Mouse (Mus musculus): ENCODE measurements around the gene Numa1. TPM values are rescaled to one million over a fixed set of nuclear protein-coding genes. Genes with fewer than 3 reads are reported as not detected.
"Not testable (repeated sequence)": the region's sequence is repeated elsewhere in the genome, so short reads cannot be mapped to it uniquely, and the experiment has no call there.

Gene Numa1
- polyA plus RNA-seq, 1 experiment from 2014 or later: 134 TPM

- no peak overlapping the region for H3K4me2 ChIP-seq
- peaks cover 15% of the 10 kb centered on the region; the same call in 1 of the 2 replicates for H3K36me3 ChIP-seq
- H3K27ac ChIP-seq: no peak overlapping the region
- no peaks in the 10 kb centered on the region for H3K27me3 ChIP-seq
- H3K9ac ChIP-seq (replicated peaks): no peak overlapping the region
- H3K9me3 ChIP-seq: no peaks in the 10 kb centered on the region
- H3K4me1 ChIP-seq (replicated peaks): peaks cover 11% of the 10 kb centered on the region; the same call in 1 of the 2 replicates
- WGBS: 98% methylated on average over 4 of the region's 4 CpGs
- no peak overlapping the region for H3K4me3 ChIP-seq (replicated peaks)
- no peak for ATAC-seq (ENCODE audit: insufficient number of reproducible peaks, insufficient read depth, low FRiP score, low TSS enrichment, low read depth)
These were observed 3.7 kb downstream of the Numa1 start for GRCm38 (mm10) chr7:101937569-101937968.

- ATAC-seq (ENCODE audit: insufficient number of reproducible peaks, insufficient read depth, low FRiP score, low TSS enrichment, low read depth): no peak
- no peak overlapping the region for H3K27ac ChIP-seq
- H3K4me2 ChIP-seq: no peak overlapping the region
- H3K27me3 ChIP-seq: no peaks in the 10 kb centered on the region
- no peak overlapping the region for H3K4me3 ChIP-seq (replicated peaks)
- 82% methylated on average over 2 of the region's 2 CpGs for WGBS
- H3K9me3 ChIP-seq: no peaks in the 10 kb centered on the region
- no peak overlapping the region for H3K9ac ChIP-seq (replicated peaks)
- peaks cover 15% of the 10 kb centered on the region; the same call in 1 of the 2 replicates for H3K36me3 ChIP-seq
- peaks cover 8% of the 10 kb centered on the region; the same call in 1 of the 2 replicates for H3K4me1 ChIP-seq (replicated peaks)
These were observed 4.4 kb downstream of the Numa1 start for GRCm38 (mm10) chr7:101938348-101938747.

- no peak for ATAC-seq (ENCODE audit: insufficient number of reproducible peaks, insufficient read depth, low FRiP score, low TSS enrichment, low read depth)
- 92% methylated on average over 4 of the region's 4 CpGs for WGBS
- Histone ChIP-seq H3K4me3 (replicated peaks) (no peak overlapping the region), H3K4me1 (replicated peaks) (peaks cover 4% of the 10 kb centered on the region; the same call in 1 of the 2 replicates), H3K4me2 (no peak overlapping the region), H3K27ac (no peak overlapping the region), H3K36me3 (peaks cover 15% of the 10 kb centered on the region; the same call in 1 of the 2 replicates), H3K27me3 (no peaks in the 10 kb centered on the region), H3K9ac (replicated peaks) (no peak overlapping the region), H3K9me3 (no peaks in the 10 kb centered on the region)
These were observed 5.8 kb downstream of the Numa1 start for GRCm38 (mm10) chr7:101939758-101940157.

GRCm38 (mm10) chr7:101949008-101949407, 15.1 kb downstream of the Numa1 start:
- ATAC-seq (ENCODE audit: insufficient number of reproducible peaks, insufficient read depth, low FRiP score, low TSS enrichment, low read depth); H3K27me3 ChIP-seq; H3K9ac ChIP-seq (replicated peaks); H3K4me2 ChIP-seq; H3K36me3 ChIP-seq; H3K4me3 ChIP-seq (replicated peaks); H3K9me3 ChIP-seq; H3K27ac ChIP-seq; H3K4me1 ChIP-seq (replicated peaks): not testable (repeated sequence)
- WGBS: 87% methylated on average over 5 of the region's 5 CpGs

GRCm38 (mm10) chr7:101951648-101952047, 17.7 kb downstream of the Numa1 start:
- no peaks in the 10 kb centered on the region for H3K36me3 ChIP-seq
- no peaks in the 10 kb centered on the region for H3K4me1 ChIP-seq (replicated peaks)
- no peaks in the 10 kb centered on the region for H3K27me3 ChIP-seq
- 96% methylated on average over 1 of the region's 1 CpGs for whole genome bisulfite sequencing
- H3K4me2 ChIP-seq: no peak overlapping the region
- no peak overlapping the region for H3K27ac ChIP-seq
- ATAC-seq (ENCODE audit: insufficient number of reproducible peaks, insufficient read depth, low FRiP score, low TSS enrichment, low read depth): no peak
- no peaks in the 10 kb centered on the region for H3K9me3 ChIP-seq
- H3K9ac ChIP-seq (replicated peaks): no peak overlapping the region
- no peak overlapping the region for H3K4me3 ChIP-seq (replicated peaks)

GRCm38 (mm10) chr7:101952098-101952497, 18.2 kb downstream of the Numa1 start:
- Histone ChIP-seq H3K9me3 (no peaks in the 10 kb centered on the region), H3K36me3 (no peaks in the 10 kb centered on the region), H3K4me1 (replicated peaks) (no peaks in the 10 kb centered on the region), H3K27me3 (no peaks in the 10 kb centered on the region), H3K4me2 (no peak overlapping the region), H3K9ac (replicated peaks) (no peak overlapping the region), H3K4me3 (replicated peaks) (no peak overlapping the region), H3K27ac (no peak overlapping the region)
- no peak for ATAC-seq (ENCODE audit: insufficient number of reproducible peaks, insufficient read depth, low FRiP score, low TSS enrichment, low read depth)
- WGBS: 70% methylated on average over 2 of the region's 2 CpGs

- H3K4me2 ChIP-seq: no peak overlapping the region
- no peak overlapping the region for H3K27ac ChIP-seq
- H3K4me1 ChIP-seq (replicated peaks): no peaks in the 10 kb centered on the region
- no peak for ATAC-seq (ENCODE audit: insufficient number of reproducible peaks, insufficient read depth, low FRiP score, low TSS enrichment, low read depth)
- H3K27me3 ChIP-seq: no peaks in the 10 kb centered on the region
- no peak overlapping the region for H3K9ac ChIP-seq (replicated peaks)
- WGBS: 97% methylated on average over 2 of the region's 2 CpGs
- no peaks in the 10 kb centered on the region for H3K9me3 ChIP-seq
- H3K4me3 ChIP-seq (replicated peaks): no peak overlapping the region
- no peaks in the 10 kb centered on the region for H3K36me3 ChIP-seq
These were observed 20.3 kb downstream of the Numa1 start for GRCm38 (mm10) chr7:101954163-101954562.

- WGBS: 90% methylated on average over 2 of the region's 2 CpGs
- no peak overlapping the region for H3K27ac ChIP-seq
These were observed 21.4 kb downstream of the Numa1 start for GRCm38 (mm10) chr7:101955276-101955675.

GRCm38 (mm10) chr7:101955862-101956261, 22.0 kb downstream of the Numa1 start:
- WGBS: 85% methylated on average over 4 of the region's 4 CpGs
- H3K27me3 ChIP-seq: no peaks in the 10 kb centered on the region
- H3K9ac ChIP-seq (replicated peaks): no peak overlapping the region
- no peak for ATAC-seq (ENCODE audit: insufficient number of reproducible peaks, insufficient read depth, low FRiP score, low TSS enrichment, low read depth)
- no peaks in the 10 kb centered on the region for H3K36me3 ChIP-seq
- no peaks in the 10 kb centered on the region for H3K4me1 ChIP-seq (replicated peaks)
- H3K9me3 ChIP-seq: no peaks in the 10 kb centered on the region
- no peak overlapping the region for H3K4me3 ChIP-seq (replicated peaks)
- H3K27ac ChIP-seq: no peak overlapping the region
- no peak overlapping the region for H3K4me2 ChIP-seq

More at GRCm38 (mm10) chr7:101955276-101955675, 21.4 kb downstream of the Numa1 start:
- no peak overlapping the region for H3K4me2 ChIP-seq
- no peak overlapping the region for H3K4me3 ChIP-seq (replicated peaks)
- H3K36me3 ChIP-seq: no peaks in the 10 kb centered on the region
- H3K4me1 ChIP-seq (replicated peaks): no peaks in the 10 kb centered on the region
- H3K27me3 ChIP-seq: no peaks in the 10 kb centered on the region
- no peak for ATAC-seq (ENCODE audit: insufficient number of reproducible peaks, insufficient read depth, low FRiP score, low TSS enrichment, low read depth)
- no peak overlapping the region for H3K9ac ChIP-seq (replicated peaks)
- H3K9me3 ChIP-seq: no peaks in the 10 kb centered on the region

GRCm38 (mm10) chr7:101956481-101956880, 22.6 kb downstream of the Numa1 start:
- H3K4me3 ChIP-seq (replicated peaks): no peak overlapping the region
- ATAC-seq (ENCODE audit: insufficient number of reproducible peaks, insufficient read depth, low FRiP score, low TSS enrichment, low read depth): no peak
- no peak overlapping the region for H3K4me2 ChIP-seq
- no peak overlapping the region for H3K9ac ChIP-seq (replicated peaks)
- WGBS: 93% methylated on average over 1 of the region's 1 CpGs
- no peak overlapping the region for H3K27ac ChIP-seq
- H3K36me3 ChIP-seq: no peaks in the 10 kb centered on the region
- H3K4me1 ChIP-seq (replicated peaks): no peaks in the 10 kb centered on the region
- no peaks in the 10 kb centered on the region for H3K27me3 ChIP-seq
- H3K9me3 ChIP-seq: no peaks in the 10 kb centered on the region

GRCm38 (mm10) chr7:101956911-101957310, 23.0 kb downstream of the Numa1 start:
- H3K9ac ChIP-seq (replicated peaks): no peak overlapping the region
- 99% methylated on average over 5 of the region's 5 CpGs for WGBS
- H3K9me3 ChIP-seq: no peaks in the 10 kb centered on the region
- H3K4me3 ChIP-seq (replicated peaks): no peak overlapping the region
- H3K36me3 ChIP-seq: no peaks in the 10 kb centered on the region
- no peaks in the 10 kb centered on the region for H3K27me3 ChIP-seq
- H3K4me1 ChIP-seq (replicated peaks): no peaks in the 10 kb centered on the region
- no peak overlapping the region for H3K27ac ChIP-seq
- no peak for ATAC-seq (ENCODE audit: insufficient number of reproducible peaks, insufficient read depth, low FRiP score, low TSS enrichment, low read depth)
- no peak overlapping the region for H3K4me2 ChIP-seq

- Histone ChIP-seq H3K27ac (no peak overlapping the region), H3K36me3 (no peaks in the 10 kb centered on the region), H3K4me2 (no peak overlapping the region), H3K4me1 (replicated peaks) (no peaks in the 10 kb centered on the region), H3K9ac (replicated peaks) (no peak overlapping the region), H3K4me3 (replicated peaks) (no peak overlapping the region), H3K9me3 (no peaks in the 10 kb centered on the region), H3K27me3 (no peaks in the 10 kb centered on the region)
- no peak for ATAC-seq (ENCODE audit: insufficient number of reproducible peaks, insufficient read depth, low FRiP score, low TSS enrichment, low read depth)
- WGBS: 95% methylated on average over 2 of the region's 2 CpGs
These were observed 28.9 kb downstream of the Numa1 start for GRCm38 (mm10) chr7:101962829-101963228.

Data from limb, embryonic 12.5 days (tissue).